Mouse (Mus musculus): ENCODE results near the gene Phox2a.

DNA sequence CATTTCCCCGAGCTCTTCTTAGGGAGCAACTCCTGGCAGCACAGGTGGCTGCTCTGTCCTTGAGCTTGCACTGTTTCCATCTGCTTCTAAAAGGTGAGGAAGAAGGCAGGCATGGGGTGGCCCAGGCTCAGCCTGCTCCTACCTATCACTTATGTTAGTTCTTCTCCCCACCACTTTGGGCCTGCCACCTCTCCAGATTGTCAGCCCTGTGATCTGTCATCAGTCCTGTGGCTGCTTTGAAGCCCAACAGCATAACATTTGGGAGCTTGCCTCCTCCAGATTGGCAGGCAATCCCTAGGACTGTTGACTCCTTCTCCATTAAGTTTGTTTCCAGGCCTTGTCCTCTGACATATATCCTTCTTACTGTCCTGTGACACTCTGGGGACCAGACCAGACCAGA, 46.5 kb upstream of the Phox2a start:
- TF ChIP-seq POLR2A (IDR thresholded peaks at IDR 0.05; ENCODE audit: low read depth, low read length) (no peak), CTCF (IDR thresholded peaks at IDR 0.05; ENCODE audit: borderline replicate concordance, insufficient read depth, low read length) (no peak)

Data from embryonic fibroblast, embryonic 13.5 days (primary cell).